Mouse (Mus musculus) midbrain, embryonic 15.5 days (tissue): ENCODE data around the gene Gipr. TPM values are rescaled to one million over a fixed set of nuclear protein-coding genes. Genes with fewer than 3 reads are reported as not detected.

Source experiments
- ATAC-seq: fragments of 200-750 bp; cut with Nextera tagmentation; replicated peaks from 2 replicates; pipeline ENCODE4 v1.8.0; 2017; ENCODE audit warnings: moderate TSS enrichment
- H3K27ac ChIP-seq: fragments of 300-500 bp; sonication (generic); 2 replicates; pipeline ENCODE4 v1.5.1; 2015; ENCODE audit warnings: mild to moderate bottlenecking, inconsistent platforms
- H3K27me3 ChIP-seq: fragments of 300-500 bp; sonication (generic); replicated peaks from 2 replicates; pipeline ENCODE4 v1.6.1; 2015; ENCODE audit warnings: inconsistent platforms
- H3K36me3 ChIP-seq: fragments of 300-500 bp; sonication (generic); replicated peaks from 2 replicates; pipeline ENCODE4 v1.6.1; 2015; ENCODE audit warnings: inconsistent platforms
- H3K4me1 ChIP-seq: fragments of 300-500 bp; sonication (generic); 2 replicates; pipeline ENCODE4 v1.6.1; 2015; ENCODE audit warnings: inconsistent platforms
- H3K4me2 ChIP-seq: fragments of 300-500 bp; sonication (generic); 2 replicates; pipeline ENCODE4 v1.6.1; 2015; ENCODE audit warnings: inconsistent platforms, mild to moderate bottlenecking, moderate library complexity
- H3K4me3 ChIP-seq: fragments of 300-500 bp; sonication (generic); 2 replicates; pipeline ENCODE4 v1.5.1; 2015; ENCODE audit warnings: mild to moderate bottlenecking, inconsistent platforms
- H3K9ac ChIP-seq: fragments of 300-500 bp; sonication (generic); 2 replicates; pipeline ENCODE4 v1.6.1; 2015; ENCODE audit warnings: mild to moderate bottlenecking, inconsistent platforms
- H3K9me3 ChIP-seq: fragments of 300-500 bp; sonication (generic); 2 replicates; pipeline ENCODE4 v1.6.1; 2016; ENCODE audit warnings: inconsistent platforms
- WGBS: fragments of 180-500 bp; shearing (Covaris S2); methylation state at CpG from one replicate; pipeline ENCODE4 v1.1.7; 2015; ENCODE audit warnings: mixed read lengths; 5-methylcytosine and 5-hydroxymethylcytosine counted together
- microRNA counts: library from miRNA; unstranded; fragments of <30 nt; microRNA quantifications from one replicate; lab custom pipeline; 2016
- microRNA-seq: library from miRNA; unstranded; fragments of <30 nt; microRNA quantifications from one replicate; pipeline ENCODE4, GENCODE M21; 2016
- polyA plus RNA-seq: library from polyadenylated mRNA; unstranded; fragments of >200 nt; fragmentation: Nextera tagmentation; extraction: Ambion mirVana; gene quantifications from 2 replicates; pipeline ENCODE4 v1.2.1, GENCODE M21; 2015

The Gipr gene
- polyA plus RNA-seq, 1 experiment from 2014 or later, result 3.5 TPM

- peak within 1 kb of the TSS; percentile 15; the same call in 1 of the 2 replicates for H3K9ac ChIP-seq
- peak within 1 kb of the TSS; percentile 60 for H3K4me2 ChIP-seq
- WGBS, result 18% methylated on average over 62 of the region's 64 CpGs
- no peaks in the 10 kb centered on the region for H3K9me3 ChIP-seq
- H3K4me1 ChIP-seq, result peaks cover 28% of the 10 kb centered on the region
- H3K36me3 ChIP-seq, result no peaks in the 10 kb centered on the region
- peak; percentile 63 for ATAC-seq
- peak within 1 kb of the TSS; percentile 45 for H3K27ac ChIP-seq
- peak within 1 kb of the TSS; percentile 39 for H3K4me3 ChIP-seq
- no peaks in the 10 kb centered on the region for H3K27me3 ChIP-seq
Measured at GRCm38 (mm10) chr7:19118028-19118771, 47.7 kb downstream of the Gipr start, which contains the start of gene Gm4969. Gm4969 (minus strand) TSS chr7:19118368.

GRCm38 (mm10) chr7:19109565-19109964 is 56.4 kb downstream of the Gipr start:
- no peak overlapping the region for H3K4me3 ChIP-seq
- H3K36me3 ChIP-seq, result no peaks in the 10 kb centered on the region
- 97% methylated on average over 1 of the region's 1 CpGs for WGBS
- no peak overlapping the region for H3K4me2 ChIP-seq
- no peaks in the 10 kb centered on the region for H3K27me3 ChIP-seq
- H3K9me3 ChIP-seq, result no peaks in the 10 kb centered on the region
- no peak overlapping the region for H3K9ac ChIP-seq
- no peak overlapping the region for H3K27ac ChIP-seq
- ATAC-seq, result no peak
- no peaks in the 10 kb centered on the region for H3K4me1 ChIP-seq

GRCm38 (mm10) chr7:19107436-19107835 is 58.5 kb downstream of the Gipr start:
- no peaks in the 10 kb centered on the region for H3K9me3 ChIP-seq
- no peaks in the 10 kb centered on the region for H3K27me3 ChIP-seq
- no peak for ATAC-seq
- no peak overlapping the region for H3K4me3 ChIP-seq
- no peak overlapping the region for H3K4me2 ChIP-seq
- no peaks in the 10 kb centered on the region for H3K36me3 ChIP-seq
- WGBS, result 59% methylated on average over 3 of the region's 3 CpGs
- H3K27ac ChIP-seq, result no peak overlapping the region
- no peak overlapping the region for H3K9ac ChIP-seq
- no peaks in the 10 kb centered on the region for H3K4me1 ChIP-seq

MicroRNAs encoded within 50 kb of the gene (microRNA counts, 519-probe panel; counts per million panel counts)
- 1,760 counts per million, percentile 10 among the panel's probes with 10 or more counts for microRNA mmu-miR-330 (lab: Ali Mortazavi, UCI)

Small RNAs within 50 kb of the gene (microRNA-seq; reads per million reads assigned to microRNA genes)
- gene Mir330, result 562 reads per million, percentile 74 among the genes with 10 or more reads in this experiment

Other genes with a start within 250 kb of the Gipr start
- gene Nova2, start 240.2 kb downstream of the Gipr start, polyA plus RNA-seq, result 15.2 and 15.9 TPM in 2 replicates
- 0.80 and 1.0 TPM in 2 replicates for gene Nanos2, start 178.7 kb downstream of the Gipr start, polyA plus RNA-seq
- gene Mypop, start 174.9 kb downstream of the Gipr start, polyA plus RNA-seq, result 5.8 and 6.2 TPM in 2 replicates
- gene Irf2bp1, start 162.1 kb downstream of the Gipr start, polyA plus RNA-seq, result 33.4 and 40.2 TPM in 2 replicates
- gene Foxa3, start 142.6 kb downstream of the Gipr start, polyA plus RNA-seq, result not detected in 2 replicates
- 30.6 and 32.7 TPM in 2 replicates for gene Sympk, start 141.8 kb downstream of the Gipr start, polyA plus RNA-seq
- 0.15 and 0.37 TPM in 2 replicates for gene Rsph6a, start 111.4 kb downstream of the Gipr start, polyA plus RNA-seq
- gene Dmwd, start 89.9 kb downstream of the Gipr start, polyA plus RNA-seq, result 34.2 and 40.9 TPM in 2 replicates
- 10.8 and 13.9 TPM in 2 replicates for gene Dmpk, start 82.3 kb downstream of the Gipr start, polyA plus RNA-seq
- 2.1 and 2.2 TPM in 2 replicates for gene Six5, start 71.5 kb downstream of the Gipr start, polyA plus RNA-seq
- 6.9 and 7.3 TPM in 2 replicates for gene Gm4969, start 47.8 kb downstream of the Gipr start, polyA plus RNA-seq
- 21.1 and 21.4 TPM in 2 replicates for gene Fbxo46, start 46.3 kb downstream of the Gipr start, polyA plus RNA-seq
- 26.4 and 27.0 TPM in 2 replicates for gene Qpctl, start 16.8 kb downstream of the Gipr start, polyA plus RNA-seq
- gene Snrpd2, start 16.4 kb downstream of the Gipr start, polyA plus RNA-seq, result 109 and 112 TPM in 2 replicates
- 8.9 and 10.8 TPM in 2 replicates for gene Eml2, start 10.3 kb upstream of the Gipr start, polyA plus RNA-seq
- gene Gpr4, start 46.4 kb upstream of the Gipr start, polyA plus RNA-seq, result 3.5 and 4.0 TPM in 2 replicates
- gene Opa3, start 62.2 kb upstream of the Gipr start, polyA plus RNA-seq, result 37.9 and 41.1 TPM in 2 replicates
- 35.9 and 37.4 TPM in 2 replicates for gene Vasp, start 105.7 kb upstream of the Gipr start, polyA plus RNA-seq
- gene Ppm1n, start 113.9 kb upstream of the Gipr start, polyA plus RNA-seq, result 1.1 and 1.7 TPM in 2 replicates
- gene Rtn2, start 116.5 kb upstream of the Gipr start, polyA plus RNA-seq, result 112 and 121 TPM in 2 replicates
- gene Fosb, start 143.9 kb upstream of the Gipr start, polyA plus RNA-seq, result 0.08 TPM in 1 of 2 replicates, not detected in the other
- 80.2 and 83.3 TPM in 2 replicates for gene Ercc1, start 178.7 kb upstream of the Gipr start, polyA plus RNA-seq
- gene Cd3eap, start 193.4 kb upstream of the Gipr start, polyA plus RNA-seq, result 22.0 and 25.1 TPM in 2 replicates
- 2.1 and 2.5 TPM in 2 replicates for gene Ppp1r13l, start 193.6 kb upstream of the Gipr start, polyA plus RNA-seq
- 29.7 and 33.0 TPM in 2 replicates for gene Ercc2, start 215.9 kb upstream of the Gipr start, polyA plus RNA-seq
- 1.4 and 1.5 TPM in 2 replicates for gene Klc3, start 238.0 kb upstream of the Gipr start, polyA plus RNA-seq
- not detected in 2 replicates for gene Ckm, start 238.6 kb upstream of the Gipr start, polyA plus RNA-seq